In genomic region chr8:87417466-87417865, GRCm38 (mm10) we compare ENCODE assay signal across 11 mouse cellular contexts.
"Had no signal": no experiment of that assay in that cellular context is flagged by ENCODE, and none has a peak within 500 bp of the region (broad histone marks: within the 10 kb centered on the region; RNA-seq: fewer than 3 reads in every experiment).

No protein-coding gene starts in this region.

- DNase-seq: kidney, postnatal 14 days; kidney, postnatal 4 days; left cerebral cortex, postnatal 4 days; liver, postnatal 0 days; lung, embryonic 14.5 days; right cerebral cortex, adult 18-20 months; right cerebral cortex, postnatal 14 days; right cerebral cortex, postnatal 4 days; thymus, adult 2 months; thymus, postnatal 14 days; thymus, postnatal 4 days had no signal
